Mouse (Mus musculus) bone marrow macrophage, adult 2 months (primary cell): Measurements from ENCODE around the gene Pgap2.

Experiments
- CTCF ChIP-seq: IDR thresholded peaks from 2 replicates; pipeline ENCODE4 v1.5.1; 2012; ENCODE audit warnings: low read depth, mild to moderate bottlenecking, low read length, moderate library complexity
- POLR2A ChIP-seq: IDR thresholded peaks from 2 replicates; pipeline ENCODE4 v1.6.1; 2012; ENCODE audit warnings: mild to moderate bottlenecking, low read depth, low read length, borderline replicate concordance

- no peak for TF ChIP-seq POLR2A
- TF ChIP-seq CTCF, result no peak
Observed at GRCm38 (mm10) chr7:102244782-102245535, 35.0 kb downstream of the Pgap2 start.
